Mouse (Mus musculus) brain, embryonic 14.5 days (tissue): ENCODE data around the gene Gm9857.

Source experiments
- CTCF ChIP-seq: fragments of 200-500 bp; IDR thresholded peaks from 2 replicates; pipeline ENCODE4 v1.5.1; 2012; ENCODE audit warnings: inconsistent platforms, mild to moderate bottlenecking, moderate library complexity, borderline replicate concordance; ENCODE audit not compliant: insufficient read depth, insufficient read length; ENCODE audit errors: extremely low read depth
- POLR2A ChIP-seq: fragments of 200-500 bp; IDR thresholded peaks from 2 replicates; pipeline ENCODE4 v1.6.1; 2012; ENCODE audit warnings: mild to moderate bottlenecking, inconsistent platforms, borderline replicate concordance; ENCODE audit not compliant: poor library complexity, insufficient read depth, insufficient read length, severe bottlenecking; ENCODE audit errors: extremely low read depth

DNA sequence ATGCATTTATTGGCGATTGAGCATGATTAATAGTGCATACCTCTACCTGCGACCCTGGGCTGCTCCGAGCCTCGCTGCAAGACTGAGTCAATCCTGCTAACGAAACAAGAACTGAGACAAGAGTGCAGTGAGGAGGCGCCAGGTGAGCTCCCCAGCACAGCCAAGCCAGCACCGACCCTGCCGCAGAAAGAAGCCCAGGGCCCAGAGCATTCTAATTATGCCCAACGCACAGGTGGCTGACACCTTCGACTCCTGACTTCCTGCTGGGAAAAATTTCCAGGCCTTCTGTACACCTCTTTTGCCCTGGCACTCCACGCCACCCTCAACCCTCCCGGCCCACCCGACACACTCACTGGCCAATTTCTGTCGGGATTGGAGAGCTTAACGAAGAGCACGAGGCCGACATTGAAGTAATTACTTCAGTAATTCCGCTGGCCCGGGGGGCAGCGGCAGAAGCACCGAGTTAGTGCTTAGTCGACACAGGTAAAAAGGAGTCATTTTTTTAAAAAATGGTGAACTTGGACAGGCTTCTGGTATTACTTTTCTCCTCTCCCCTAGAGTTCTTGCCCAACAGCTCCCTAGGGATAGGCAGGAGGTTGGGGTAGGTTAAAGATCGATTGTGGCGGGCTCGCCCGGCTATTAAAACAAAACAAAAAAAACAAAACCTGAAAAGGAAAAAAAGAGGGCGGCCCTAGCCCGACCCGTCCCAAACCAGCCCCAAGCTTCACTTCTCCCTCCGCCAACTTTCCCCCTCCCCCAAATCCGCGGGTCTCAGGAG lies 29.8 kb downstream of the Gm9857 start:
- no peak for TF ChIP-seq CTCF
- no peak for TF ChIP-seq POLR2A
